Mouse (Mus musculus) embryonic facial prominence, embryonic 12.5 days (tissue): ENCODE results near the gene Rreb1. TPM values are rescaled to one million over a fixed set of nuclear protein-coding genes. Genes with fewer than 3 reads are reported as not detected.

Experiments used
- ATAC-seq: fragments of 200-750 bp; cut with Nextera tagmentation; 2 replicates; pipeline ENCODE4 v1.8.0; 2017; ENCODE audit not compliant: insufficient number of reproducible peaks, insufficient read depth, low FRiP score, low TSS enrichment
- H3K27ac ChIP-seq: fragments of 300-500 bp; sonication (generic); 2 replicates; pipeline ENCODE4 v1.5.1; 2016; ENCODE audit warnings: mild to moderate bottlenecking
- H3K27me3 ChIP-seq: fragments of 300-500 bp; sonication (generic); 2 replicates; pipeline ENCODE4 v1.6.1; 2016; ENCODE audit warnings: mild to moderate bottlenecking, moderate library complexity
- H3K36me3 ChIP-seq: fragments of 300-500 bp; sonication (generic); 2 replicates; pipeline ENCODE4 v1.6.1; 2016; ENCODE audit warnings: mild to moderate bottlenecking
- H3K4me1 ChIP-seq: fragments of 300-500 bp; sonication (generic); 2 replicates; pipeline ENCODE4 v1.6.1; 2016
- H3K4me2 ChIP-seq: fragments of 300-500 bp; sonication (generic); replicated peaks from 2 replicates; pipeline ENCODE4 v1.6.1; 2016; ENCODE audit warnings: mild to moderate bottlenecking, moderate library complexity
- H3K4me3 ChIP-seq: fragments of 300-500 bp; sonication (generic); 2 replicates; pipeline ENCODE4 v1.5.1; 2016; ENCODE audit warnings: mild to moderate bottlenecking
- H3K9ac ChIP-seq: fragments of 300-500 bp; sonication (generic); 2 replicates; pipeline ENCODE4 v1.6.1; 2016; ENCODE audit warnings: mild to moderate bottlenecking, moderate library complexity
- H3K9me3 ChIP-seq: fragments of 300-500 bp; sonication (generic); 2 replicates; pipeline ENCODE4 v1.6.1; 2016; ENCODE audit warnings: mild to moderate bottlenecking, moderate library complexity
- WGBS: fragments of 180-500 bp; shearing (Covaris S2); methylation state at CpG from one replicate; pipeline ENCODE4 v1.1.7; 2016; 5-methylcytosine and 5-hydroxymethylcytosine counted together
- polyA plus RNA-seq: library from polyadenylated mRNA; unstranded; fragments of >200 nt; fragmentation: Nextera tagmentation; extraction: Ambion mirVana; gene quantifications from 2 replicates; pipeline ENCODE4 v1.2.1, GENCODE M21; 2016

Rreb1 gene
- polyA plus RNA-seq, 1 experiment from 2014 or later, result 10.1 TPM

DNA sequence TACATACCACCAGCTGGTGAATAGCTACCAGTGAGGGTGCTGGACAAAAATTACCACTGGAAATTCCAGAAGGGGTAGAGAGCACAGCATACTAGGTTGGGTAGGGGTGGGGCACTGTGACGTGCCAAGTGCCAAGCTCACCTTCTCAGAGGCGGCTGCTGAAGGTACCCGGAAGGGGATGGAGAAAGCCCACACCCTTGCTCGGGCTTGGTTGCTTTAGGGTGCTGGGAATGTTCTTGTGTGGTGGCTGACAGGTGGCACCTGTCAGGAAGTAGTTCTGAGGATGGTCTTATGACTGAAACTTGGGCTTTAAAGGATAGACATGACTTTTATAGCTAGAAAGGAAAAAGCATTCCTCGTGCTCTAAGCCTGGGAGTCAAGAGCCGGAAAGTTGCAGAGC lies 3.9 kb downstream of the Rreb1 start:
- H3K9ac ChIP-seq, result no peak overlapping the region
- H3K27ac ChIP-seq, result no peak overlapping the region
- H3K4me2 ChIP-seq, result no peak overlapping the region
- H3K4me1 ChIP-seq, result peaks cover 10% of the 10 kb centered on the region; the same call in 1 of the 2 replicates
- peaks cover 18% of the 10 kb centered on the region for H3K27me3 ChIP-seq
- 81% methylated on average over 6 of the region's 6 CpGs for WGBS
- ATAC-seq, result no peak
- no peaks in the 10 kb centered on the region for H3K36me3 ChIP-seq
- no peak overlapping the region for H3K4me3 ChIP-seq
- H3K9me3 ChIP-seq, result no peaks in the 10 kb centered on the region

DNA sequence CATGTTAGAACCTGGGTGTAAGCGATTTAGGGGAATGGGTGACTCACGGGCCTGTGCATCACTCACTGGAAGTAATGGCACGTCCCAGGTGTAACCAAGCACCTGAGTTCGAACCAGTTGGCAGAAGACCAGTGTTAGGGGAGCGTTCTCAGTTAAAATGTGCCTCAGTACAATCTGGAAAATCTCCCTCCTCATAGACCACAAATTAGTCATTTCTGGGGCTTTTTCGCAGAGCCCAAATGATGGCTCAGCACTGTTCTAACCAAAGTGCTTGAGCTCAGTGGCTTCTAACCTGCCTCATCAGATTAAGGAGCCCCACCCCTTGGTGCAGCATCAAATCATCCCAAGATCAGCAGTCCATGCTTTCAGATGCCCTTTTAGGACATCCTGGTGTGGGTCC lies 5.5 kb downstream of the Rreb1 start:
- Histone ChIP-seq H3K27ac (no peak overlapping the region), H3K9ac (no peak overlapping the region), H3K27me3 (peaks cover 9% of the 10 kb centered on the region), H3K4me2 (no peak overlapping the region), H3K4me1 (peaks cover 10% of the 10 kb centered on the region; the same call in 1 of the 2 replicates), H3K36me3 (no peaks in the 10 kb centered on the region), H3K9me3 (no peaks in the 10 kb centered on the region), H3K4me3 (no peak overlapping the region)
- WGBS, result 86% methylated on average over 6 of the region's 6 CpGs
- ATAC-seq, result no peak

DNA sequence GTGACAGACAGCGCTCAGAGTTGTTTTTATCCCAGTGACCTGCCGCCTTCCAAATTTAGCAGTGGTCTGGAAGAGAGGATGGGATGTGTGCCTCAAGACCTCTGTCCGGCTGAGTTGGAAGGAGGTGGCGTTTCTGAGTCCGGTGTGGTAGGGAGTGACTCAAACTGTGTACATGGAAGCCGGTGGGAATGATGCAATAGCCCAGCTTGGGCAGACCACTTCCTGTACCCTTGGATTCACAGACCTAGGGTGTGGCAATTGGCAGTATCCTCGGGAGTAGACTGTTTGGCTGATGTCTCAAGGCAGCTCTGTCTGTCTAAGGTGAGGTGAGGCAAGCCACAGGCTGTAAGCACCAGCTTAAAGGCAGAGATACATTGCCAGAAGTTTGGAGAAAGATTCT lies 6.0 kb downstream of the Rreb1 start:
- Histone ChIP-seq H3K27me3 (peaks cover 6% of the 10 kb centered on the region), H3K4me3 (no peak overlapping the region), H3K36me3 (no peaks in the 10 kb centered on the region), H3K9ac (no peak overlapping the region), H3K4me1 (peaks cover 5% of the 10 kb centered on the region; the same call in 1 of the 2 replicates), H3K27ac (no peak overlapping the region), H3K9me3 (no peaks in the 10 kb centered on the region), H3K4me2 (no peak overlapping the region)
- 81% methylated on average over 7 of the region's 7 CpGs for WGBS
- ATAC-seq, result no peak

DNA sequence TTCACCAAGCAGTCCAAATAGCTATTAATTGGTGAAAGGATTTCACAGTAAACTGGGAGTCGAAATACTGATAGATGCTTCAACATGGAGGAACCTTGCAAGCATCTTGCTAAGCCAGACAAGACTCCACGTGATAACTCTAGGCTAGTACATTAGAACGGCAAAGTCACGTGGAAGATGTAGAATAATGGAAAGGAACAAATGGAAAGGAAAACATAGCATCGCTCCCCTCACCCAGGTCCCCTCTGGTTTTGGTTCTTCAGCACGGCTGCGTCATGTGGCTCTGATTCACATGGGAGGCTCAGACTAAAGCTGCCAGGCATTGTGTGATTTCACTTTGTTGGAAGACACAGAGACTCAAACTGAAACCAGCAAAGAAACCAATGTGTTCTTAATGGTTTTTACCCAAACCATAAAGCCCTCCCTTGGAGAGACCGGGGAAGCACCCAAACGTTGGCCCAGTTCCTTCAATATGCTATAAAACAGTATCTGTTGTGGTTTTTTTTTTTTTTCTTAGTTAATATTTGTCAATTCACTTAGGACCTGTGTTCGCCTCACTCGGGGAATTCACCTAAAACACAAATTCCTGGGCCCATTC lies 14.6 kb downstream of the Rreb1 start:
- 85% methylated on average over 11 of the region's 11 CpGs for WGBS
- no peak overlapping the region for H3K4me3 ChIP-seq
- no peak overlapping the region for H3K4me2 ChIP-seq
- H3K36me3 ChIP-seq, result no peaks in the 10 kb centered on the region
- H3K27ac ChIP-seq, result no peak overlapping the region
- no peak overlapping the region for H3K9ac ChIP-seq
- no peak for ATAC-seq
- H3K27me3 ChIP-seq, result no peaks in the 10 kb centered on the region
- H3K9me3 ChIP-seq, result no peaks in the 10 kb centered on the region
- H3K4me1 ChIP-seq, result no peaks in the 10 kb centered on the region

DNA sequence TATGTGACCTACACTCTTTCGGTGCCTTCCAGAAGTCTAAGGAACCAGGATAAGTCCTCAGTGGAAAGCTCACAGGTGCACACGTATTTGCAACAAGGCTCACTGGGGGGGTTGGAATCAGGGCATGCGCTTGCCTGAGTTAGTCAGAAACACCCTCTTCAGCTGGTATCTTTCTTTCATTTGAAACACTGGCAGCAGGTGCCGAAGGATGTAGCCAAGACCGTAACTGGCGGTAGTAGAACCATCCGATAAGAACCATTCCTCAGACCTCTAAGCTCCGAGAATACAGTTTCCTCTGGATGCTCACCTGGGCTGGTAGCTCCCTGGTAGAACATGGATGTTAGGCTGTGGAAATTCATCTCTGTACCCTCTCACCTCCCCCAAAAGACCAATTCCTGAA lies 20.6 kb downstream of the Rreb1 start:
- Histone ChIP-seq H3K4me1 (no peaks in the 10 kb centered on the region), H3K9ac (no peak overlapping the region), H3K36me3 (no peaks in the 10 kb centered on the region), H3K27ac (no peak overlapping the region), H3K4me2 (no peak overlapping the region), H3K4me3 (no peak overlapping the region), H3K9me3 (no peaks in the 10 kb centered on the region), H3K27me3 (no peaks in the 10 kb centered on the region)
- ATAC-seq, result no peak
- 91% methylated on average over 8 of the region's 8 CpGs for WGBS

- 77% methylated on average over 9 of the region's 9 CpGs for WGBS
- no peaks in the 10 kb centered on the region for H3K27me3 ChIP-seq
- no peak overlapping the region for H3K27ac ChIP-seq
- no peak overlapping the region for H3K4me2 ChIP-seq
- H3K9ac ChIP-seq, result no peak overlapping the region
- H3K9me3 ChIP-seq, result no peaks in the 10 kb centered on the region
- no peaks in the 10 kb centered on the region for H3K4me1 ChIP-seq
- H3K36me3 ChIP-seq, result no peaks in the 10 kb centered on the region
- no peak overlapping the region for H3K4me3 ChIP-seq
- ATAC-seq, result no peak
Measured at GRCm38 (mm10) chr13:37799413-37799812, 21.2 kb downstream of the Rreb1 start.

DNA sequence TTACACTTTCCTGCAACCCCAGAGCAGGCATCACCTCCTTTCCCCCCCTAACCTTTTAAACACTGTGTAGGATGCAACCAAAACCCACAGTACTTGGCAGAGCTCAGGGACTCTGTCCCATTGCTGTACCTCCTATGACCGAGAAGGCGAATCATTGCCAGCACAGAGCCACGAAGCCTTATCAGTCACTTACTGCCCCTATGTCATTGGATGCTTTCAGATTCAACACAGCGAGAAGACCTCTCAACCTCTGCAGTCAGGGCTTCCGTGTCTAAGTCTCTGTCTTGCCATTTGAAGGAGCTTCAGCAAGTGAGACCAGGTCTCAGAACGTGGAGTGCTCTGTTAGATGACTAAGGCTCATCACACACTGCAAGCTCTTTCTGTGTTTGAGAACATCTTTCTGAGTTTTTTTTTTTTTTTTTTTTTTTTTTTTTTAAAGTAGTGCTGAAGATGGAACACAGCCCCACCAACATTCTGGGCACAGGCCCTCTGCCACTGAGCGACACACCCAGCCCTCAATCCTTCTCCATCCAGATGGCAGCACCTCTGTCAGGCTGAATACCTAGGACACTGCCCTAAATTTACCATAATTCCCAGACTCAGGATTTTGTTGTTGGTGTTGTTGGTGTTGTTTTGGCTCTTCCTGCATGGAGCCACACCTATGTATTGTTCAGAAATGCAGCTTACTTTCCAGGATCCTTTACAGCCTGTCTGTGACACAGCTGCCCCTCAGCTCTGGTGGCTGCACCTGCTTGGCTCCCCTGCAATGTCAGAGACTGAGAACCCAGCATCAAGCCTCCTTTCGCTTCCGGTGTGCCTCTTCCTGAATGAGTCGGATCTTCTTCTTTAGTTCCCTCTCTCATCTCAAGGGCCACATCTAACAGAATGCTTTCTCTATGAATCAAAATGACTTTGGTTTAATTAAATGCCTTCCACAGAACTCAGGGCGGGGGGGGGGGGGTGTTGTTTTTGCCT lies 23.2 kb downstream of the Rreb1 start:
- no peak overlapping the region for H3K9ac ChIP-seq
- no peaks in the 10 kb centered on the region for H3K36me3 ChIP-seq
- 66% methylated on average over 11 of the region's 11 CpGs for WGBS
- H3K9me3 ChIP-seq, result no peaks in the 10 kb centered on the region
- no peak overlapping the region for H3K4me3 ChIP-seq
- H3K4me2 ChIP-seq, result no peak overlapping the region
- ATAC-seq, result no peak
- no peaks in the 10 kb centered on the region for H3K4me1 ChIP-seq
- H3K27me3 ChIP-seq, result no peaks in the 10 kb centered on the region
- H3K27ac ChIP-seq, result no peak overlapping the region

GRCm38 (mm10) chr13:37802246-37803003 lies 24.2 kb downstream of the Rreb1 start:
- WGBS, result 30% methylated on average over 6 of the region's 6 CpGs
- H3K4me2 ChIP-seq, result no peak overlapping the region
- no peak overlapping the region for H3K27ac ChIP-seq
- H3K36me3 ChIP-seq, result no peaks in the 10 kb centered on the region
- H3K4me3 ChIP-seq, result no peak overlapping the region
- H3K27me3 ChIP-seq, result no peaks in the 10 kb centered on the region
- ATAC-seq, result no peak
- H3K9ac ChIP-seq, result no peak overlapping the region
- no peaks in the 10 kb centered on the region for H3K9me3 ChIP-seq
- H3K4me1 ChIP-seq, result no peaks in the 10 kb centered on the region

DNA sequence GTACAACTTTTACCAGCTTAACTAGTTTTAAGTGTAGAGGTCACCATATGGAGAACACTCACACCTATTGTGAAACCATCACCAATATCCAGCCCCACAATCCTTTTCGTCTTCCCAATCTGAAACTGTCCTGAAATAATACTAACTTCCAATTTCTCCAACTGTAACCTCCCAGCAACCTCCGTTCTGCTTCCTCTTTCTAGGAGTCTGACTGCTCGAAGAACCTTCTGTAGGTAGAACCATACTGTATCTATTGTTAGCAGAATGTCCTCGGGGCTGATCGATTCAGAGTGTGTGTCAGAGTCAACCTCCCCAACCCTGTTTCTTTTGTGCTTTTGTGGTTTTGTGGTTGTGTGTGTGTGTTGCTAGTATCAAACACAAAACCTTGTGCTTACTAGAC lies 25.0 kb downstream of the Rreb1 start:
- no peak for ATAC-seq
- H3K9me3 ChIP-seq, result no peaks in the 10 kb centered on the region
- H3K4me1 ChIP-seq, result no peaks in the 10 kb centered on the region
- no peak overlapping the region for H3K4me2 ChIP-seq
- H3K27me3 ChIP-seq, result no peaks in the 10 kb centered on the region
- H3K27ac ChIP-seq, result no peak overlapping the region
- no peaks in the 10 kb centered on the region for H3K36me3 ChIP-seq
- 82% methylated on average over 5 of the region's 5 CpGs for WGBS
- no peak overlapping the region for H3K4me3 ChIP-seq
- H3K9ac ChIP-seq, result no peak overlapping the region

GRCm38 (mm10) chr13:37804023-37804422 lies 25.8 kb downstream of the Rreb1 start:
- Histone ChIP-seq H3K9me3 (no peaks in the 10 kb centered on the region), H3K36me3 (no peaks in the 10 kb centered on the region), H3K9ac (no peak overlapping the region), H3K4me2 (no peak overlapping the region), H3K4me1 (no peaks in the 10 kb centered on the region), H3K27ac (no peak overlapping the region), H3K27me3 (no peaks in the 10 kb centered on the region), H3K4me3 (no peak overlapping the region)
- ATAC-seq, result no peak
- WGBS, result 89% methylated on average over 5 of the region's 5 CpGs

- H3K27ac ChIP-seq, result no peak overlapping the region
- no peaks in the 10 kb centered on the region for H3K36me3 ChIP-seq
- H3K4me1 ChIP-seq, result no peaks in the 10 kb centered on the region
- no peak for ATAC-seq
- H3K4me3 ChIP-seq, result no peak overlapping the region
- H3K4me2 ChIP-seq, result no peak overlapping the region
- H3K9me3 ChIP-seq, result no peaks in the 10 kb centered on the region
- no peaks in the 10 kb centered on the region for H3K27me3 ChIP-seq
- 78% methylated on average over 9 of the region's 9 CpGs for WGBS
- no peak overlapping the region for H3K9ac ChIP-seq
Measured at GRCm38 (mm10) chr13:37815001-37815400, 36.8 kb downstream of the Rreb1 start.
